Mouse (Mus musculus): Measurements from ENCODE around the gene Hoxa5.
A peak's percentile ranks its signal among the peaks of the same experiment; 100 is the strongest.

Gene Hoxa5

GRCm38 (mm10) chr6:52204050-52204752 lies at the start of gene Hoxa5:
Hoxa5 (minus strand) TSS chr6:52204587.
- no peak for DNase-seq (ENCODE audit: low spot score in 2 of 2)

- DNase-seq (ENCODE audit: low spot score in 2 of 2), result peak in 1 of 2 experiments; percentile 13
Observed at GRCm38 (mm10) chr6:52253511-52254500, 49.4 kb upstream of the Hoxa5 start.

GRCm38 (mm10) chr6:52252775-52253376 lies 48.5 kb upstream of the Hoxa5 start:
- no peak for DNase-seq (ENCODE audit: low spot score in 2 of 2)

GRCm38 (mm10) chr6:52252016-52252774 lies 47.8 kb upstream of the Hoxa5 start:
- no peak for DNase-seq (ENCODE audit: low spot score in 2 of 2)

- no peak for DNase-seq (ENCODE audit: low spot score in 2 of 2)
Observed at GRCm38 (mm10) chr6:52251177-52251879, 46.9 kb upstream of the Hoxa5 start.

GRCm38 (mm10) chr6:52249826-52250225 lies 45.4 kb upstream of the Hoxa5 start:
- DNase-seq (ENCODE audit: low spot score in 2 of 2), result no peak

GRCm38 (mm10) chr6:52249415-52249738 lies 45.0 kb upstream of the Hoxa5 start:
- no peak for DNase-seq (ENCODE audit: low spot score in 2 of 2)

- no peak for DNase-seq (ENCODE audit: low spot score in 2 of 2)
Observed at GRCm38 (mm10) chr6:52248638-52249414, 44.4 kb upstream of the Hoxa5 start.

GRCm38 (mm10) chr6:52247766-52248637 lies 43.6 kb upstream of the Hoxa5 start:
- DNase-seq (ENCODE audit: low spot score in 2 of 2), result no peak

GRCm38 (mm10) chr6:52246916-52247315 lies 42.5 kb upstream of the Hoxa5 start:
- DNase-seq (ENCODE audit: low spot score in 2 of 2), result no peak

- DNase-seq (ENCODE audit: low spot score in 2 of 2), result no peak
Observed at GRCm38 (mm10) chr6:52246403-52246803, 42.0 kb upstream of the Hoxa5 start.

- no peak for DNase-seq (ENCODE audit: low spot score in 2 of 2)
Observed at GRCm38 (mm10) chr6:52245757-52246142, 41.4 kb upstream of the Hoxa5 start, which contains the start of gene Hoxa11. Hoxa11 (minus strand) TSS chr6:52245810.

GRCm38 (mm10) chr6:52245040-52245756 lies 40.8 kb upstream of the Hoxa5 start:
- DNase-seq (ENCODE audit: low spot score in 2 of 2), result no peak

- DNase-seq (ENCODE audit: low spot score in 2 of 2), result no peak
Observed at GRCm38 (mm10) chr6:52244471-52245039, 40.2 kb upstream of the Hoxa5 start.

- no peak for DNase-seq (ENCODE audit: low spot score in 2 of 2)
Observed at GRCm38 (mm10) chr6:52243681-52244121, 39.3 kb upstream of the Hoxa5 start.

GRCm38 (mm10) chr6:52242801-52243332 lies 38.5 kb upstream of the Hoxa5 start:
- no peak for DNase-seq (ENCODE audit: low spot score in 2 of 2)

GRCm38 (mm10) chr6:52241001-52241621 lies 36.7 kb upstream of the Hoxa5 start:
- no peak for DNase-seq (ENCODE audit: low spot score in 2 of 2)

Measured in right cerebral cortex, postnatal 10 days (tissue).